Mouse (Mus musculus): ENCODE results near the gene Ints1. TPM values are rescaled to one million over a fixed set of nuclear protein-coding genes. Genes with fewer than 3 reads are reported as not detected.

The Ints1 gene
- polyA plus RNA-seq, 1 experiment from 2014 or later: 24.7 TPM

- WGBS: 89% methylated on average over 3 of the region's 3 CpGs
- no peak overlapping the region for H3K4me3 ChIP-seq
- no peak for ATAC-seq (ENCODE audit: low FRiP score)
Measured at GRCm38 (mm10) chr5:139726186-139726585, 49.3 kb downstream of the Ints1 start.

GRCm38 (mm10) chr5:139724336-139725116 is 50.9 kb downstream of the Ints1 start:
- H3K4me2 ChIP-seq: no peak overlapping the region
- no peak for ATAC-seq (ENCODE audit: low FRiP score)
- no peaks in the 10 kb centered on the region for H3K27me3 ChIP-seq

More at GRCm38 (mm10) chr5:139726186-139726585, 49.3 kb downstream of the Ints1 start:
- H3K27ac ChIP-seq: no peak overlapping the region
- H3K9ac ChIP-seq: no peak overlapping the region
- H3K9me3 ChIP-seq: no peaks in the 10 kb centered on the region
- H3K4me2 ChIP-seq: no peak overlapping the region
- H3K36me3 ChIP-seq: peaks cover 3% of the 10 kb centered on the region; the same call in 1 of the 2 replicates
- H3K4me1 ChIP-seq (replicated peaks): peaks cover 27% of the 10 kb centered on the region
- no peaks in the 10 kb centered on the region for H3K27me3 ChIP-seq

GRCm38 (mm10) chr5:139723113-139723512 is 52.4 kb downstream of the Ints1 start:
- no peaks in the 10 kb centered on the region for H3K27me3 ChIP-seq
- H3K4me3 ChIP-seq: no peak overlapping the region
- 70% methylated on average over 9 of the region's 9 CpGs for WGBS
- ATAC-seq (ENCODE audit: low FRiP score): no peak
- peaks cover 3% of the 10 kb centered on the region; the same call in 1 of the 2 replicates for H3K36me3 ChIP-seq
- H3K9me3 ChIP-seq: no peaks in the 10 kb centered on the region
- peaks cover 27% of the 10 kb centered on the region for H3K4me1 ChIP-seq (replicated peaks)
- no peak overlapping the region for H3K9ac ChIP-seq
- H3K4me2 ChIP-seq: no peak overlapping the region
- H3K27ac ChIP-seq: no peak overlapping the region

More at GRCm38 (mm10) chr5:139724336-139725116, 50.9 kb downstream of the Ints1 start:
- peaks cover 13% of the 10 kb centered on the region for H3K4me1 ChIP-seq (replicated peaks)
- no peaks in the 10 kb centered on the region for H3K9me3 ChIP-seq
- H3K9ac ChIP-seq: no peak overlapping the region
- 62% methylated on average over 10 of the region's 10 CpGs for WGBS
- H3K27ac ChIP-seq: no peak overlapping the region
- H3K4me3 ChIP-seq: no peak overlapping the region
- H3K36me3 ChIP-seq: peaks cover 3% of the 10 kb centered on the region; the same call in 1 of the 2 replicates

- 71% methylated on average over 6 of the region's 6 CpGs for WGBS
- H3K27me3 ChIP-seq: no peaks in the 10 kb centered on the region
- no peak overlapping the region for H3K4me2 ChIP-seq
- no peak overlapping the region for H3K27ac ChIP-seq
- no peak overlapping the region for H3K4me3 ChIP-seq
- no peaks in the 10 kb centered on the region for H3K9me3 ChIP-seq
- peaks cover 28% of the 10 kb centered on the region for H3K4me1 ChIP-seq (replicated peaks)
- peaks cover 3% of the 10 kb centered on the region; the same call in 1 of the 2 replicates for H3K36me3 ChIP-seq
- ATAC-seq (ENCODE audit: low FRiP score): no peak
- no peak overlapping the region for H3K9ac ChIP-seq
Measured at GRCm38 (mm10) chr5:139722709-139723108, 52.8 kb downstream of the Ints1 start.

- no peak overlapping the region for H3K9ac ChIP-seq
- peaks cover 10% of the 10 kb centered on the region; the same call in 1 of the 2 replicates for H3K27me3 ChIP-seq
- 0 out of 2 replicates have a peak, but pooled peaks have one; percentile 26 for ATAC-seq (ENCODE audit: low FRiP score)
- no peak overlapping the region for H3K4me3 ChIP-seq
- no peaks in the 10 kb centered on the region for H3K9me3 ChIP-seq
- no peak overlapping the region for H3K4me2 ChIP-seq
- H3K36me3 ChIP-seq: peaks cover 15% of the 10 kb centered on the region
- 62% methylated on average over 6 of the region's 7 CpGs for WGBS
- no peak overlapping the region for H3K27ac ChIP-seq
- H3K4me1 ChIP-seq (replicated peaks): peaks cover 17% of the 10 kb centered on the region
Measured at GRCm38 (mm10) chr5:139718949-139719348, 56.5 kb downstream of the Ints1 start.

- 55% methylated on average over 6 of the region's 6 CpGs for WGBS
- H3K9ac ChIP-seq: no peak overlapping the region
- no peak overlapping the region for H3K4me2 ChIP-seq
- no peak overlapping the region for H3K27ac ChIP-seq
- 0 out of 2 replicates have a peak, but pooled peaks have one; percentile 30 for ATAC-seq (ENCODE audit: low FRiP score)
- H3K4me1 ChIP-seq (replicated peaks): peaks cover 17% of the 10 kb centered on the region
- no peaks in the 10 kb centered on the region for H3K9me3 ChIP-seq
- no peak overlapping the region for H3K4me3 ChIP-seq
- H3K27me3 ChIP-seq: peaks cover 10% of the 10 kb centered on the region; the same call in 1 of the 2 replicates
- peaks cover 15% of the 10 kb centered on the region for H3K36me3 ChIP-seq
Measured at GRCm38 (mm10) chr5:139718540-139718939, 56.9 kb downstream of the Ints1 start.

- H3K4me2 ChIP-seq: no peak overlapping the region
- H3K4me1 ChIP-seq (replicated peaks): peaks cover 17% of the 10 kb centered on the region
- 95% methylated on average over 2 of the region's 2 CpGs for WGBS
- H3K4me3 ChIP-seq: no peak overlapping the region
- no peak for ATAC-seq (ENCODE audit: low FRiP score)
- peaks cover 10% of the 10 kb centered on the region; the same call in 1 of the 2 replicates for H3K27me3 ChIP-seq
- H3K9me3 ChIP-seq: no peaks in the 10 kb centered on the region
- H3K36me3 ChIP-seq: peaks cover 15% of the 10 kb centered on the region
- no peak overlapping the region for H3K9ac ChIP-seq
- no peak overlapping the region for H3K27ac ChIP-seq
Measured at GRCm38 (mm10) chr5:139717723-139718122, 57.8 kb downstream of the Ints1 start.

- Histone ChIP-seq H3K4me3 (no peak overlapping the region), H3K36me3 (peaks cover 61% of the 10 kb centered on the region), H3K27me3 (no peaks in the 10 kb centered on the region), H3K27ac (no peak overlapping the region), H3K9me3 (0 out of 2 replicates have a peak, but pooled peaks cover 5% of the 10 kb centered on the region), H3K4me1 (replicated peaks) (no peaks in the 10 kb centered on the region), H3K9ac (no peak overlapping the region), H3K4me2 (no peak overlapping the region)
- ATAC-seq (ENCODE audit: low FRiP score): no peak
- WGBS: 94% methylated on average over 10 of the region's 10 CpGs
Measured at GRCm38 (mm10) chr5:139706496-139706895, 69.0 kb downstream of the Ints1 start.

GRCm38 (mm10) chr5:139702905-139703304 is 72.6 kb downstream of the Ints1 start:
- no peak overlapping the region for H3K27ac ChIP-seq
- H3K36me3 ChIP-seq: peaks cover 30% of the 10 kb centered on the region
- 51% methylated on average over 2 of the region's 2 CpGs for WGBS

GRCm38 (mm10) chr5:139702236-139702635 is 73.2 kb downstream of the Ints1 start:
- WGBS: 78% methylated on average over 10 of the region's 10 CpGs
- peaks cover 7% of the 10 kb centered on the region; the same call in 1 of the 2 replicates for H3K27me3 ChIP-seq
- ATAC-seq (ENCODE audit: low FRiP score): no peak
- no peak overlapping the region for H3K9ac ChIP-seq
- H3K4me2 ChIP-seq: no peak overlapping the region
- H3K4me3 ChIP-seq: no peak overlapping the region
- H3K4me1 ChIP-seq (replicated peaks): 0 out of 2 replicates have a peak, but pooled peaks cover 5% of the 10 kb centered on the region
- H3K9me3 ChIP-seq: 0 out of 2 replicates have a peak, but pooled peaks cover 5% of the 10 kb centered on the region
- H3K27ac ChIP-seq: no peak overlapping the region
- peaks cover 27% of the 10 kb centered on the region for H3K36me3 ChIP-seq

More at GRCm38 (mm10) chr5:139702905-139703304, 72.6 kb downstream of the Ints1 start:
- Histone ChIP-seq H3K9me3 (0 out of 2 replicates have a peak, but pooled peaks cover 5% of the 10 kb centered on the region), H3K4me3 (no peak overlapping the region), H3K4me2 (no peak overlapping the region), H3K27me3 (peaks cover 7% of the 10 kb centered on the region; the same call in 1 of the 2 replicates), H3K4me1 (replicated peaks) (0 out of 2 replicates have a peak, but pooled peaks cover 3% of the 10 kb centered on the region), H3K9ac (no peak overlapping the region)
- 0 out of 2 replicates have a peak, but pooled peaks have one; percentile 39 for ATAC-seq (ENCODE audit: low FRiP score)
